Comparison of ENCODE assay signal across 8 mouse cellular contexts in genomic region chr3:97159509-97159850, GRCm38 (mm10). TPM values are rescaled to one million over a fixed set of nuclear protein-coding genes. Genes with fewer than 3 reads are reported as not detected.
DNase-seq lines count a peak whose midpoint lies in the region; ATAC-seq and TF ChIP-seq lines count a peak whose summit lies in the region.

No protein-coding gene starts in this region.

- TF ChIP-seq CTCF in CH12.LX (conservative IDR thresholded peaks at IDR 0.05 in 1 of 2, IDR thresholded peaks at IDR 0.05 in 1 of 2; ENCODE audit: low read depth in 2 of 2, low read length in 2 of 2): no peak
- TF ChIP-seq CTCF in liver, postnatal 0 days (IDR thresholded peaks at IDR 0.05; ENCODE audit: low read depth): no peak

- H3K9ac ChIP-seq in heart, embryonic 11.5 days (ENCODE audit: low read depth, low read length): peak overlapping the region; percentile 85
- peak overlapping the region; percentile 51; the same call in 1 of the 2 replicates for H3K9ac ChIP-seq in CH12.LX (ENCODE audit: insufficient read depth, low read depth)
- H3K9ac ChIP-seq in forebrain, embryonic 14.5 days (ENCODE audit: low read length): peak overlapping the region; percentile 74
- H3K9ac ChIP-seq in liver, postnatal 0 days (replicated peaks): peak overlapping the region; percentile 85

- no peak for DNase-seq in heart, postnatal 36 days
- DNase-seq in CH12.LX (ENCODE audit: extremely low read depth): peak; percentile 10
- no peak for DNase-seq in forebrain, embryonic 14.5 days (ENCODE audit: low spot score)
- no peak for DNase-seq in liver, postnatal 0 days
- no peak for DNase-seq in adrenal gland, postnatal 10 days
- no peak for DNase-seq in urinary bladder, adult 2 months (ENCODE audit: low spot score)
- no peak for DNase-seq in frontal cortex, postnatal 25 days (ENCODE audit: low spot score in 2 of 2)

- in situ Hi-C loops in CH12.LX (cut with MboI; ENCODE audit: low pct_ligation_motif_present, low pct_unique_long_range_greater_than_20kb, low sequenced_read_pairs): no loop called here

- no peaks in the 10 kb centered on the region for H3K79me2 ChIP-seq in CH12.LX (replicated peaks; ENCODE audit: control insufficient read depth, extremely low read depth, insufficient read depth, poor library complexity, severe bottlenecking)

- dilution Hi-C loops in CH12.LX (cut with MboI; ENCODE audit: extremely low pct_ligation_motif_present, extremely low pct_unique_long_range_greater_than_20kb, low sequenced_read_pairs): no loop called here

- H3K4me1 ChIP-seq in heart, embryonic 11.5 days (ENCODE audit: control insufficient read depth, insufficient read depth, low read length): peaks cover 8% of the 10 kb centered on the region; the same call in 1 of the 2 replicates
- H3K4me1 ChIP-seq in CH12.LX (ENCODE audit: control insufficient read depth in 1 of 2, insufficient read depth in 2 of 2): peaks cover 0 to 16% of the 10 kb centered on the region in 2 experiments; a peak in 2 of 4 replicates
- no peaks in the 10 kb centered on the region; the same call in 1 of the 2 replicates for H3K4me1 ChIP-seq in forebrain, embryonic 14.5 days (ENCODE audit: control insufficient read depth, insufficient read depth, low read length)
- peaks cover 17% of the 10 kb centered on the region for H3K4me1 ChIP-seq in liver, postnatal 0 days (ENCODE audit: insufficient read depth)

- H3K36me3 ChIP-seq in heart, embryonic 11.5 days (ENCODE audit: control insufficient read depth, insufficient read depth, low read length): no peaks in the 10 kb centered on the region
- H3K36me3 ChIP-seq in CH12.LX (replicated peaks in 1 of 2; ENCODE audit: control insufficient read depth in 1 of 2, insufficient read depth in 1 of 2, low read length in 1 of 2): peaks cover 0 to 9% of the 10 kb centered on the region in 2 experiments
- H3K36me3 ChIP-seq in forebrain, embryonic 14.5 days (ENCODE audit: control insufficient read depth, insufficient read depth, low read length): no peaks in the 10 kb centered on the region
- no peaks in the 10 kb centered on the region for H3K36me3 ChIP-seq in liver, postnatal 0 days (replicated peaks; ENCODE audit: insufficient read depth, low read length)

- H3K27ac ChIP-seq in heart, embryonic 11.5 days (ENCODE audit: low read depth, low read length): peak overlapping the region; percentile 83; the same call in 1 of the 2 replicates
- no peak overlapping the region for H3K27ac ChIP-seq in CH12.LX (ENCODE audit: insufficient read depth, low read depth)
- no peak overlapping the region for H3K27ac ChIP-seq in forebrain, embryonic 14.5 days (ENCODE audit: low read depth, low read length)
- peak overlapping the region; percentile 86 for H3K27ac ChIP-seq in liver, postnatal 0 days (ENCODE audit: low read depth)

- TF ChIP-seq RAD21 in CH12.LX (IDR thresholded peaks at IDR 0.05; ENCODE audit: low read depth, low read length): no peak

- no peak for TF ChIP-seq EP300 in CH12.LX (IDR thresholded peaks at IDR 0.05; ENCODE audit: low read length)
- TF ChIP-seq EP300 in liver, postnatal 0 days (IDR thresholded peaks at IDR 0.05; ENCODE audit: low read depth): no peak

- 17% methylated on average over 6 of the region's 6 CpGs for WGBS in heart, embryonic 11.5 days (ENCODE audit: insufficient replicate concordance)
- WGBS in forebrain, embryonic 14.5 days: 2% methylated on average over 6 of the region's 6 CpGs
- WGBS in liver, postnatal 0 days (ENCODE audit: insufficient replicate concordance): 5% methylated on average over 6 of the region's 6 CpGs

- H3K4me2 ChIP-seq in heart, embryonic 11.5 days: peak overlapping the region; percentile 93
- peak overlapping the region; percentile 60 for H3K4me2 ChIP-seq in CH12.LX (ENCODE audit: insufficient read depth, low read depth, poor library complexity, severe bottlenecking)
- H3K4me2 ChIP-seq in forebrain, embryonic 14.5 days (ENCODE audit: low read length): peak overlapping the region; percentile 91
- H3K4me2 ChIP-seq in liver, postnatal 0 days (ENCODE audit: low read depth, low read length): peak overlapping the region; percentile 87

- H3K4me3 ChIP-seq in heart, embryonic 11.5 days (ENCODE audit: low read depth, low read length): peak overlapping the region; percentile 86
- peak overlapping the region; percentile 71 to 85 (median 78) for H3K4me3 ChIP-seq in CH12.LX (replicated peaks in 1 of 3; ENCODE audit: low read depth in 2 of 3, low read length in 2 of 3, poor library complexity in 1 of 3)
- peak overlapping the region; percentile 66 for H3K4me3 ChIP-seq in forebrain, embryonic 14.5 days (ENCODE audit: low read depth, low read length)
- H3K4me3 ChIP-seq in liver, postnatal 0 days (ENCODE audit: low read depth, low read length): peak overlapping the region; percentile 87

- intact Hi-C loops in heart, postnatal 36 days (cut with DNase I): loop anchor here (2.0 to 10.0 kb wide), 2 partner anchors 67 to 1245 kb away; no protein-coding TSS in a partner anchor

- no peaks in the 10 kb centered on the region for H3K9me3 ChIP-seq in heart, embryonic 11.5 days (replicated peaks; ENCODE audit: control insufficient read depth, low read length)
- peaks cover 3% of the 10 kb centered on the region for H3K9me3 ChIP-seq in CH12.LX (replicated peaks; ENCODE audit: low read length)
- no peaks in the 10 kb centered on the region for H3K9me3 ChIP-seq in forebrain, embryonic 14.5 days (replicated peaks; ENCODE audit: control insufficient read depth, low read length)
- no peaks in the 10 kb centered on the region for H3K9me3 ChIP-seq in liver, postnatal 0 days (ENCODE audit: low read length)

- H3K27me3 ChIP-seq in heart, embryonic 11.5 days (ENCODE audit: control insufficient read depth, insufficient read depth, low read length): no peaks in the 10 kb centered on the region
- H3K27me3 ChIP-seq in CH12.LX (replicated peaks): no peaks in the 10 kb centered on the region
- no peaks in the 10 kb centered on the region for H3K27me3 ChIP-seq in forebrain, embryonic 14.5 days (replicated peaks; ENCODE audit: control insufficient read depth, insufficient read depth, low read length)
- H3K27me3 ChIP-seq in liver, postnatal 0 days (ENCODE audit: insufficient read depth, low read length): no peaks in the 10 kb centered on the region

- no peak for TF ChIP-seq POLR2A in CH12.LX (IDR thresholded peaks at IDR 0.05; ENCODE audit: low read depth, low read length)

- ATAC-seq in heart, embryonic 11.5 days (replicated peaks; ENCODE audit: insufficient number of reproducible peaks, low FRiP score, low TSS enrichment): no peak
- no peak for ATAC-seq in forebrain, embryonic 14.5 days
- no peak for ATAC-seq in liver, postnatal 0 days

TF ChIP-seq in CH12.LX, 34 proteins besides CTCF, POLR2A, EP300 and RAD21:
- TF ChIP-seq BHLHE40 (IDR thresholded peaks at IDR 0.05; ENCODE audit: low read depth, low read length) (peak; percentile 79), RCOR1 (conservative IDR thresholded peaks at IDR 0.05; ENCODE audit: low read depth, low read length) (no peak), ZNF384 (IDR thresholded peaks at IDR 0.05; ENCODE audit: low read depth, low read length) (no peak)

RNA-seq across cellular contexts. Expression of gene Acp6, which starts 0.9 kb away (rescaled TPM):
- polyA plus RNA-seq in heart, embryonic 11.5 days (2014; fragmentation: Nextera tagmentation; extraction: Ambion mirVana): 54.0 and 59.2 TPM in 2 replicates
- total RNA-seq in heart, postnatal 36 days (2021): 10 to 100 TPM; 32.8 to 37.8 TPM
- 7.5 and 12.5 TPM in 2 replicates for total RNA-seq in CH12.LX (2012; rRNA removed)
- 12.1 and 12.2 TPM in 2 replicates for total RNA-seq in CH12.LX (2014; rRNA removed)
- polyA plus RNA-seq in CH12.LX (2012; ENCODE audit: insufficient read length, low read depth): 10.3 and 10.8 TPM in 2 replicates
- polyA plus RNA-seq in forebrain, embryonic 14.5 days (2014; fragmentation: Nextera tagmentation; extraction: Ambion mirVana): 15.6 and 20.4 TPM in 2 replicates
- 23.6 and 24.1 TPM in 2 replicates for polyA plus RNA-seq in liver, postnatal 0 days (2015; fragmentation: Nextera tagmentation; extraction: Ambion mirVana)
- total RNA-seq in adrenal gland, postnatal 10 days (2021): 10 to 100 TPM; 39.2 to 45.9 TPM
- polyA plus RNA-seq in urinary bladder, adult 2 months (2012; rRNA removed): 45.4 and 53.0 TPM in 2 replicates

Comparison
In these comparisons a context has a peak if more than half of its experiments do, and no peak if none do; other contexts are left out.
1. H3K27ac ChIP-seq: peak in heart, embryonic 11.5 days (single experiment) and liver, postnatal 0 days (single experiment); none in CH12.LX (single experiment) and forebrain, embryonic 14.5 days (single experiment).
2. Peak in every context shown above with its lines, with median percentiles within 50 percentile points of each other: H3K4me2 ChIP-seq, H3K4me3 ChIP-seq and H3K9ac ChIP-seq.